Mouse (Mus musculus) MEL (cell line): ENCODE results near the gene Olfr1425. TPM values are rescaled to one million over a fixed set of nuclear protein-coding genes. Genes with fewer than 3 reads are reported as not detected.

ENCODE experiments used
- DNase-seq: peaks from one replicate; pipeline ENCODE4 v3.0.0; 2011; ENCODE audit warnings: low read depth, low spot score
- H3K27ac ChIP-seq: 2 replicates; pipeline ENCODE4 v1.5.1; 2012; ENCODE audit warnings: low read depth, mild to moderate bottlenecking, control low read depth, low read length, moderate library complexity; ENCODE audit not compliant: control insufficient read depth
- H3K27me3 ChIP-seq, 2 experiments: fragments of 150-350 bp in 1 of 2; sonication (generic) in 1 of 2; 2 replicates each; pipeline ENCODE4 v1.6.1; 2012; ENCODE audit warnings: low read length in 2 of 2, mild to moderate bottlenecking in 2 of 2, improper control_type of control experiment in 1 of 2, moderate library complexity in 1 of 2; ENCODE audit not compliant: insufficient read depth in 2 of 2, control insufficient read depth in 1 of 2
- H3K36me3 ChIP-seq, 2 experiments: 2 replicates each; pipeline ENCODE4 v1.6.1; 2012 to 2014; ENCODE audit warnings: low read length in 2 of 2, improper control_type of control experiment in 1 of 2, inconsistent platforms in 1 of 2, mild to moderate bottlenecking in 1 of 2; ENCODE audit not compliant: insufficient read depth in 2 of 2, control insufficient read depth in 1 of 2
- H3K4me1 ChIP-seq, 2 experiments: fragments of 150-350 bp in 1 of 2; sonication (generic) in 1 of 2; 2 replicates each; pipeline ENCODE4 v1.6.1; 2012; ENCODE audit warnings: low read length in 2 of 2, improper control_type of control experiment in 1 of 2, mild to moderate bottlenecking in 1 of 2; ENCODE audit not compliant: insufficient read depth in 2 of 2, control insufficient read depth in 1 of 2
- H3K4me3 ChIP-seq, 2 experiments: fragments of 150-350 bp in 1 of 2; sonication (generic) in 1 of 2; 2 replicates each; pipeline ENCODE4 v1.5.1; 2012; ENCODE audit warnings: low read depth in 2 of 2, low read length in 2 of 2, mild to moderate bottlenecking in 2 of 2, moderate library complexity in 2 of 2, control low read depth in 1 of 2, improper control_type of control experiment in 1 of 2; ENCODE audit not compliant: control insufficient read depth in 1 of 2, insufficient read depth in 1 of 2
- H3K79me2 ChIP-seq: 2 replicates; pipeline ENCODE4 v1.6.1; 2012; ENCODE audit warnings: mild to moderate bottlenecking, low read length, moderate library complexity; ENCODE audit not compliant: control insufficient read depth, poor library complexity, insufficient read depth
- H3K9ac ChIP-seq: 2 replicates; pipeline ENCODE4 v1.6.1; 2012; ENCODE audit warnings: low read depth, mild to moderate bottlenecking, control low read depth, low read length, moderate library complexity; ENCODE audit not compliant: control insufficient read depth, poor library complexity, severe bottlenecking
- H3K9me3 ChIP-seq: fragments of 150-350 bp; sonication (generic); replicated peaks from 2 replicates; pipeline ENCODE4 v1.6.1; 2012; ENCODE audit warnings: mild to moderate bottlenecking, low read length, improper control_type of control experiment, moderate library complexity; ENCODE audit not compliant: insufficient read depth
- BHLHE40 ChIP-seq: IDR thresholded peaks from 2 replicates; pipeline ENCODE4 v1.6.1; 2012; ENCODE audit warnings: low read depth, mild to moderate bottlenecking, inconsistent platforms, low read length, improper control_type of control experiment, borderline replicate concordance
- CHD1 ChIP-seq: IDR thresholded peaks from 2 replicates; pipeline ENCODE4 v1.6.1; 2012; ENCODE audit warnings: low read depth, mild to moderate bottlenecking, inconsistent platforms, low read length, improper control_type of control experiment
- CTCF ChIP-seq, 3 experiments: IDR thresholded peaks in 2 of 3; conservative IDR thresholded peaks in 1 of 3; 2 replicates each; pipeline ENCODE4 v1.5.1; 2011 to 2012; ENCODE audit warnings: low read length in 3 of 3, low read depth in 2 of 3, mild to moderate bottlenecking in 2 of 3, improper control_type of control experiment in 1 of 3, inconsistent platforms in 1 of 3, mixed read lengths in 1 of 3, moderate library complexity in 1 of 3; ENCODE audit not compliant: control insufficient read depth in 1 of 3, insufficient read depth in 1 of 3, poor library complexity in 1 of 3, severe bottlenecking in 1 of 3
- E2F4 ChIP-seq: IDR thresholded peaks from 2 replicates; pipeline ENCODE4 v1.6.1; 2011; ENCODE audit warnings: low read depth, low read length, improper control_type of control experiment, borderline replicate concordance
- ELF1 ChIP-seq: IDR thresholded peaks from 2 replicates; pipeline ENCODE4 v1.6.1; 2014; ENCODE audit warnings: low read depth, mild to moderate bottlenecking, inconsistent platforms, low read length, improper control_type of control experiment, moderate library complexity
- MAFK ChIP-seq: IDR thresholded peaks from 2 replicates; pipeline ENCODE4 v1.6.1; 2011; ENCODE audit warnings: low read depth, mild to moderate bottlenecking, low read length, improper control_type of control experiment, borderline replicate concordance
- MAX ChIP-seq: IDR thresholded peaks from 2 replicates; pipeline ENCODE4 v1.6.1; 2011; ENCODE audit warnings: low read length, improper control_type of control experiment
- MEF2A ChIP-seq: IDR thresholded peaks from 2 replicates; pipeline ENCODE4 v1.6.1; 2014; ENCODE audit warnings: low read depth, mild to moderate bottlenecking, inconsistent platforms, low read length, improper control_type of control experiment; ENCODE audit not compliant: poor library complexity, insufficient replicate concordance, severe bottlenecking; ENCODE audit errors: extremely low read depth
- MYB ChIP-seq: IDR thresholded peaks from 2 replicates; pipeline ENCODE4 v1.6.1; 2011; ENCODE audit warnings: mild to moderate bottlenecking, low read depth, low read length, improper control_type of control experiment
- NRF1 ChIP-seq: IDR thresholded peaks from 2 replicates; pipeline ENCODE4 v1.6.1; 2014; ENCODE audit warnings: low read depth, mild to moderate bottlenecking, inconsistent platforms, low read length, improper control_type of control experiment, moderate library complexity; ENCODE audit not compliant: poor library complexity, insufficient read depth, severe bottlenecking
- POLR2AphosphoS2 ChIP-seq: IDR thresholded peaks from 2 replicates; pipeline ENCODE4 v1.6.1; 2011; ENCODE audit warnings: low read length, improper control_type of control experiment
- RAD21 ChIP-seq: IDR thresholded peaks from 2 replicates; pipeline ENCODE4 v1.6.1; 2011; ENCODE audit warnings: mild to moderate bottlenecking, low read depth, low read length, improper control_type of control experiment
- TCF12 ChIP-seq: IDR thresholded peaks from 2 replicates; pipeline ENCODE4 v1.6.1; 2014; ENCODE audit warnings: low read depth, mild to moderate bottlenecking, inconsistent platforms, low read length, improper control_type of control experiment, moderate library complexity
- USF1 ChIP-seq: IDR thresholded peaks from 2 replicates; pipeline ENCODE4 v1.6.1; 2014; ENCODE audit warnings: low read depth, mild to moderate bottlenecking, inconsistent platforms, low read length, improper control_type of control experiment, moderate library complexity
- ZKSCAN1 ChIP-seq: IDR thresholded peaks from 2 replicates; pipeline ENCODE4 v1.6.1; 2012; ENCODE audit warnings: low read depth, mild to moderate bottlenecking, inconsistent platforms, low read length, improper control_type of control experiment, moderate library complexity
- ZNF384 ChIP-seq: IDR thresholded peaks from 2 replicates; pipeline ENCODE4 v1.6.1; 2012; ENCODE audit warnings: low read depth, mild to moderate bottlenecking, inconsistent platforms, low read length, improper control_type of control experiment
- polyA plus RNA-seq, 2 experiments: library from polyadenylated mRNA; stranded (reverse) in 1 of 2; unstranded in 1 of 2; fragments of >175 nt in 1 of 2; fragments of >200 nt in 1 of 2; gene quantifications; 2 replicates each; pipeline versions ENCODE4 v1.2.1 to v1.2.4; 2012; ENCODE audit warnings: low replicate concordance in 2 of 2, low read depth in 1 of 2; ENCODE audit not compliant: insufficient read length in 2 of 2, insufficient read depth in 1 of 2, missing spikeins in 1 of 2
- total RNA-seq: library from RNA; depleted of rRNA; stranded (reverse); fragments of 300-350 nt; gene quantifications from 2 replicates; pipeline ENCODE4 v1.2.3, GENCODE M21; 2012

The Olfr1425 gene
- total and polyA plus RNA-seq, 3 experiments, result not detected

- TF ChIP-seq ZKSCAN1 (no peak), ELF1 (no peak), BHLHE40 (no peak), CHD1 (no peak), MYB (no peak), MEF2A (no peak), TCF12 (no peak), USF1 (no peak), NRF1 (no peak), E2F4 (no peak), POLR2AphosphoS2 (no peak), MAFK (no peak), RAD21 (no peak), MAX (no peak), CTCF (IDR thresholded peaks at IDR 0.05 in 2 of 3, conservative IDR thresholded peaks at IDR 0.05 in 1 of 3; ENCODE audit: control insufficient read depth in 1 of 3, insufficient read depth in 1 of 3, low read depth in 2 of 3, low read length in 3 of 3, poor library complexity in 1 of 3, severe bottlenecking in 1 of 3) (no peak), ZNF384 (no peak)
- H3K27ac ChIP-seq, result no peak within 1 kb of the TSS
- H3K4me3 ChIP-seq, result no peak within 1 kb of the TSS
- H3K9ac ChIP-seq, result no peak within 1 kb of the TSS
- no peaks in the 10 kb centered on the region for H3K4me1 ChIP-seq
- H3K9me3 ChIP-seq, result no peaks in the 10 kb centered on the region
- H3K79me2 ChIP-seq, result no peaks in the 10 kb centered on the region
- H3K27me3 ChIP-seq, result no peaks in the 10 kb centered on the region
- DNase-seq, result no peak
- no peaks in the 10 kb centered on the region for H3K36me3 ChIP-seq
These were observed 38.3 kb upstream of the Olfr1425 start, which contains the start of gene Olfr1428 for GRCm38 (mm10) chr19:12115797-12116196. TSS of gene Olfr1428 (minus strand) at chr19:12115897.

GRCm38 (mm10) chr19:12113807-12114206 lies 36.3 kb upstream of the Olfr1425 start:
- no peaks in the 10 kb centered on the region for H3K36me3 ChIP-seq
- H3K4me3 ChIP-seq, result no peak overlapping the region
- no peak overlapping the region for H3K9ac ChIP-seq
- DNase-seq, result no peak
- no peaks in the 10 kb centered on the region for H3K9me3 ChIP-seq
- no peak overlapping the region for H3K27ac ChIP-seq
- no peak for TF ChIP-seq CTCF (IDR thresholded peaks at IDR 0.05 in 2 of 3, conservative IDR thresholded peaks at IDR 0.05 in 1 of 3; ENCODE audit: control insufficient read depth in 1 of 3, insufficient read depth in 1 of 3, low read depth in 2 of 3, low read length in 3 of 3, poor library complexity in 1 of 3, severe bottlenecking in 1 of 3)
- no peak for TF ChIP-seq ZNF384
- H3K4me1 ChIP-seq, result no peaks in the 10 kb centered on the region
- H3K79me2 ChIP-seq, result no peaks in the 10 kb centered on the region
- no peaks in the 10 kb centered on the region for H3K27me3 ChIP-seq
